Mouse (Mus musculus) forebrain, embryonic 12.5 days (tissue): ENCODE results near the gene Morc4. TPM values are rescaled to one million over a fixed set of nuclear protein-coding genes. Genes with fewer than 3 reads are reported as not detected.

Experiments used
- ATAC-seq: fragments of 200-750 bp; cut with Nextera tagmentation; 2 replicates; pipeline ENCODE4 v1.8.0; 2017; ENCODE audit warnings: moderate TSS enrichment; ENCODE audit not compliant: low FRiP score
- H3K27ac ChIP-seq: fragments of 300-500 bp; sonication (generic); 2 replicates; pipeline ENCODE4 v1.5.1; 2016; ENCODE audit warnings: mild to moderate bottlenecking
- H3K27me3 ChIP-seq: fragments of 300-500 bp; sonication (generic); 2 replicates; pipeline ENCODE4 v1.6.1; 2016; ENCODE audit warnings: mild to moderate bottlenecking
- H3K36me3 ChIP-seq: fragments of 300-500 bp; sonication (generic); replicated peaks from 2 replicates; pipeline ENCODE4 v1.6.1; 2016; ENCODE audit warnings: mild to moderate bottlenecking
- H3K4me1 ChIP-seq: fragments of 300-500 bp; sonication (generic); 2 replicates; pipeline ENCODE4 v1.6.1; 2016
- H3K4me2 ChIP-seq: fragments of 300-500 bp; sonication (generic); 2 replicates; pipeline ENCODE4 v1.6.1; 2016; ENCODE audit warnings: mild to moderate bottlenecking, moderate library complexity
- H3K4me3 ChIP-seq: fragments of 300-500 bp; sonication (generic); replicated peaks from 2 replicates; pipeline ENCODE4 v1.5.1; 2016; ENCODE audit warnings: mild to moderate bottlenecking
- H3K9ac ChIP-seq: fragments of 300-500 bp; sonication (generic); 2 replicates; pipeline ENCODE4 v1.6.1; 2016; ENCODE audit warnings: mild to moderate bottlenecking
- H3K9me3 ChIP-seq: fragments of 300-500 bp; sonication (generic); 2 replicates; pipeline ENCODE4 v1.6.1; 2016
- WGBS: fragments of 180-500 bp; shearing (Covaris S2); methylation state at CpG from one replicate; pipeline ENCODE4 v1.1.7; 2016; 5-methylcytosine and 5-hydroxymethylcytosine counted together
- polyA plus RNA-seq: library from polyadenylated mRNA; unstranded; fragments of >200 nt; fragmentation: Nextera tagmentation; extraction: Ambion mirVana; gene quantifications from 2 replicates; pipeline ENCODE4 v1.2.1, GENCODE M21; 2016

Morc4 gene
- polyA plus RNA-seq, 1 experiment from 2014 or later: 6.1 TPM

- Histone ChIP-seq H3K9me3 (no peaks in the 10 kb centered on the region), H3K27me3 (0 out of 2 replicates have a peak, but pooled peaks cover 2% of the 10 kb centered on the region), H3K36me3 (no peaks in the 10 kb centered on the region), H3K4me2 (no peak overlapping the region), H3K27ac (no peak overlapping the region), H3K9ac (no peak overlapping the region), H3K4me1 (no peaks in the 10 kb centered on the region), H3K4me3 (no peak overlapping the region)
- 93% methylated on average over 6 of the region's 6 CpGs for WGBS
- ATAC-seq: no peak
Measured at GRCm38 (mm10) chrX:139828363-139829092, 42.9 kb downstream of the Morc4 start.

DNA sequence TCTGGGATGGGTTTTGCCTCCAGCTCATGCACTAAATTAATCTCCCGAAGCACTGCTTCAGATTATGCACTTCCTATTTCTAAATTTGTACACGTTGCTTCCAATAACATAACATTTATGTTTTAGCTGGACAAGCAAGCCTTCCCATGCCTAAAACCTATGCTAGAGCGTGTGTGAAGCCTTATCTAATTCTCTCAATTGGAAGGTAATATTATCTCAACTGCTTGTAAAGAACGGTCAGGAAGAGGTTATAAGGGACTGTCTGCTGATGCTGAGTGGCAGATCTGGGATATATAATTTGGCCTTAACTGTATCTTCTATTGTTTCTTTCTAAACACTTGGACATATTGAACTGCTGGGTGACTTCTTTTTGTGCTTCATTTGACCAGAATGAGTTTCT, 44.6 kb downstream of the Morc4 start:
- Histone ChIP-seq H3K4me1 (no peaks in the 10 kb centered on the region), H3K27me3 (0 out of 2 replicates have a peak, but pooled peaks cover 2% of the 10 kb centered on the region), H3K4me3 (no peak overlapping the region), H3K27ac (no peak overlapping the region), H3K36me3 (no peaks in the 10 kb centered on the region), H3K4me2 (no peak overlapping the region), H3K9ac (no peak overlapping the region), H3K9me3 (no peaks in the 10 kb centered on the region)
- WGBS: 90% methylated on average over 4 of the region's 4 CpGs
- no peak for ATAC-seq

GRCm38 (mm10) chrX:139825402-139825801, 46.1 kb downstream of the Morc4 start:
- H3K27me3 ChIP-seq: 0 out of 2 replicates have a peak, but pooled peaks cover 2% of the 10 kb centered on the region
- WGBS: 83% methylated on average over 1 of the region's 1 CpGs
- H3K4me1 ChIP-seq: no peaks in the 10 kb centered on the region
- no peaks in the 10 kb centered on the region for H3K36me3 ChIP-seq
- H3K4me3 ChIP-seq: no peak overlapping the region
- no peak overlapping the region for H3K9ac ChIP-seq
- H3K27ac ChIP-seq: no peak overlapping the region
- no peaks in the 10 kb centered on the region for H3K9me3 ChIP-seq
- ATAC-seq: no peak
- no peak overlapping the region for H3K4me2 ChIP-seq

DNA sequence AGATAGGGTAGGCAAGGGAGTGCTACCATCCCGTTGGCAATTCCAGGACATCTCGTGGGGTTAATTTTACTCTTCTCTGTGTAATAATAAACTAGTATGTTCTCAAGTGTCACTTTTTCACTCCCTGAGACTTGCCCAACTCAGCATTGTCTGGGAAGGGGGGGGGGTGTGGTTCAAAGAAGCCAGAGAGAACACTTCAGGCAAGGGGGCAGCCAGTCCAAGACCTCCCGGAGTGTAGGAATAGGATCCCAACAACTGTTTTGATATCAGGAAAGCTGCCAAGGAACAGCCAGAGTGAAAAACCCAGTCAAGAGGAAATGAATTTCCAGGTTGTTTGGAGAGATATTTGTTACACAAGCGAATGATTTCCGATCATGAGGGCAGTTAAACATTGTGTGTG, 56.3 kb downstream of the Morc4 start:
- peaks cover 20% of the 10 kb centered on the region for H3K27me3 ChIP-seq

GRCm38 (mm10) chrX:139814018-139814635, 57.4 kb downstream of the Morc4 start:
- Histone ChIP-seq H3K36me3 (no peaks in the 10 kb centered on the region), H3K27me3 (peaks cover 29% of the 10 kb centered on the region), H3K27ac (no peak overlapping the region), H3K4me3 (no peak overlapping the region), H3K4me2 (no peak overlapping the region), H3K9ac (no peak overlapping the region), H3K9me3 (no peaks in the 10 kb centered on the region), H3K4me1 (no peaks in the 10 kb centered on the region)
- 88% methylated on average over 8 of the region's 8 CpGs for WGBS
- ATAC-seq: no peak

More for the DNA sequence above, 56.3 kb downstream of the Morc4 start:
- Histone ChIP-seq H3K27ac (no peak overlapping the region), H3K36me3 (no peaks in the 10 kb centered on the region), H3K4me2 (no peak overlapping the region), H3K9me3 (no peaks in the 10 kb centered on the region), H3K4me3 (no peak overlapping the region), H3K9ac (no peak overlapping the region), H3K4me1 (no peaks in the 10 kb centered on the region)
- ATAC-seq: no peak
- WGBS: 83% methylated on average over 5 of the region's 5 CpGs

GRCm38 (mm10) chrX:139813299-139814002, 58.0 kb downstream of the Morc4 start:
- Histone ChIP-seq H3K9me3 (no peaks in the 10 kb centered on the region), H3K4me1 (no peaks in the 10 kb centered on the region), H3K27ac (no peak overlapping the region), H3K9ac (no peak overlapping the region), H3K27me3 (peaks cover 33% of the 10 kb centered on the region), H3K4me3 (no peak overlapping the region), H3K4me2 (no peak overlapping the region), H3K36me3 (no peaks in the 10 kb centered on the region)
- ATAC-seq: no peak
- 78% methylated on average over 9 of the region's 9 CpGs for WGBS

- Histone ChIP-seq H3K36me3 (no peaks in the 10 kb centered on the region), H3K9me3 (no peaks in the 10 kb centered on the region), H3K27me3 (peaks cover 36% of the 10 kb centered on the region), H3K4me1 (0 out of 2 replicates have a peak, but pooled peaks cover 2% of the 10 kb centered on the region), H3K4me2 (no peak overlapping the region), H3K9ac (no peak overlapping the region), H3K27ac (no peak overlapping the region), H3K4me3 (no peak overlapping the region)
- whole genome bisulfite sequencing: 81% methylated on average over 3 of the region's 3 CpGs
- no peak for ATAC-seq
Measured at GRCm38 (mm10) chrX:139812636-139813298, 58.7 kb downstream of the Morc4 start.

- 88% methylated on average over 10 of the region's 10 CpGs for WGBS
- Histone ChIP-seq H3K27ac (no peak overlapping the region), H3K4me3 (no peak overlapping the region), H3K9ac (no peak overlapping the region), H3K36me3 (no peaks in the 10 kb centered on the region), H3K9me3 (no peaks in the 10 kb centered on the region), H3K27me3 (peaks cover 32% of the 10 kb centered on the region), H3K4me1 (0 out of 2 replicates have a peak, but pooled peaks cover 2% of the 10 kb centered on the region), H3K4me2 (no peak overlapping the region)
- ATAC-seq: no peak
Measured at GRCm38 (mm10) chrX:139808501-139808900, 63.0 kb downstream of the Morc4 start.

DNA sequence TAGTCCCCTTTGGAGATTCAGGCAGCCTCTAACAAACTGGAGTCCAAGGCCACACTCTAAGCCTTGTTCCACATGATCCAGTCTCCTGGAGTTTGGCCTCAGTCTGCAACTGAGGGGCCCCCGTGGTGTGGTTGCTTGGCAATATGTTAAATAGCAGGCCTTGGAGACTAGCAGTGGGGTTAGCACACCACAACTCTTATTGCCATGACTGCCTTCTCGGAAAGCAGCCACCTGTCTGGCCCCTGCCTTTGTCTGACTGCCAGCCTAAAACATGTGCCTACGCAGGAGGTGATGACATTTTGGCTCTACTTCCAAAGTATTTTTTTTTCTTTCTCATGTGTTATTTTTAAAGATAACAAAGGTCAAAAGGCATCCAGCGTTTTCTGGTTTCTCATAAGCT, 63.4 kb downstream of the Morc4 start:
- WGBS: 62% methylated on average over 4 of the region's 4 CpGs
- Histone ChIP-seq H3K9ac (no peak overlapping the region), H3K4me3 (no peak overlapping the region), H3K9me3 (no peaks in the 10 kb centered on the region), H3K27me3 (peaks cover 28% of the 10 kb centered on the region), H3K27ac (no peak overlapping the region), H3K4me1 (0 out of 2 replicates have a peak, but pooled peaks cover 2% of the 10 kb centered on the region), H3K36me3 (no peaks in the 10 kb centered on the region), H3K4me2 (no peak overlapping the region)
- ATAC-seq: no peak

- no peak for ATAC-seq
- no peaks in the 10 kb centered on the region for H3K9me3 ChIP-seq
- H3K4me3 ChIP-seq: no peak overlapping the region
- H3K27ac ChIP-seq: no peak overlapping the region
- H3K4me2 ChIP-seq: no peak overlapping the region
- H3K9ac ChIP-seq: no peak overlapping the region
- 80% methylated on average over 2 of the region's 2 CpGs for WGBS
- 0 out of 2 replicates have a peak, but pooled peaks cover 2% of the 10 kb centered on the region for H3K4me1 ChIP-seq
- H3K27me3 ChIP-seq: peaks cover 26% of the 10 kb centered on the region; the same call in 1 of the 2 replicates
- no peaks in the 10 kb centered on the region for H3K36me3 ChIP-seq
Measured at GRCm38 (mm10) chrX:139807391-139807790, 64.1 kb downstream of the Morc4 start.

GRCm38 (mm10) chrX:139805918-139806317, 65.6 kb downstream of the Morc4 start:
- no peaks in the 10 kb centered on the region for H3K36me3 ChIP-seq
- H3K9ac ChIP-seq: no peak overlapping the region
- H3K4me3 ChIP-seq: no peak overlapping the region
- 93% methylated on average over 4 of the region's 4 CpGs for WGBS
- ATAC-seq: no peak
- H3K4me2 ChIP-seq: no peak overlapping the region
- 0 out of 2 replicates have a peak, but pooled peaks cover 2% of the 10 kb centered on the region for H3K4me1 ChIP-seq
- peaks cover 26% of the 10 kb centered on the region; the same call in 1 of the 2 replicates for H3K27me3 ChIP-seq
- H3K9me3 ChIP-seq: no peaks in the 10 kb centered on the region
- H3K27ac ChIP-seq: no peak overlapping the region

DNA sequence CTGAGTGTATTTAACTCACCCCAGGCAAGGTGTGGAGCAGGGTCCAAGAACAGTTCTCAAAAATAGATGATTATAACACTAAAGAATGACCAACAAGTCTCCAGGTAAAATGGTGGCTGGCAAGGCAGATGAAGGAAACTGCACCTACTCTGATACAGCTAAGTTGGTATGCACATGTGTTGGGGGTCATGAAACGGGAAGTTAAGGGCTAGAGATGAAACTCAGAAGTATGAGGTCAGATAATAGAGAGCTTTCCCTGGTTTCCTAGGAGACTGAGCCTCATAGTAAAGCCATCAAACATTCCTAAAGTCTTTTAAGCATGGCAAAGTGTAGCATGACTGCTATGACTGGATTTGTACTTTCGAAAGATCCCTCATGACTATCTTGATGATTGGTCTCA, 68.4 kb downstream of the Morc4 start:
- H3K4me1 ChIP-seq: 0 out of 2 replicates have a peak, but pooled peaks cover under 1% of the 10 kb centered on the region
- no peaks in the 10 kb centered on the region for H3K36me3 ChIP-seq
- H3K4me2 ChIP-seq: no peak overlapping the region
- no peak for ATAC-seq
- H3K4me3 ChIP-seq: no peak overlapping the region
- no peak overlapping the region for H3K27ac ChIP-seq
- H3K27me3 ChIP-seq: peaks cover 10% of the 10 kb centered on the region; the same call in 1 of the 2 replicates
- WGBS: 81% methylated on average over 2 of the region's 2 CpGs
- H3K9ac ChIP-seq: no peak overlapping the region
- H3K9me3 ChIP-seq: no peaks in the 10 kb centered on the region
